Mouse (Mus musculus): ENCODE measurements around the gene 1700029H14Rik. TPM values are rescaled to one million over a fixed set of nuclear protein-coding genes. Genes with fewer than 3 reads are reported as not detected.

1700029H14Rik gene
- polyA plus RNA-seq, 1 experiment from 2014 or later: not detected

- Histone ChIP-seq H3K4me1 (no peaks in the 10 kb centered on the region), H3K4me3 (no peak overlapping the region), H3K9me3 (no peaks in the 10 kb centered on the region), H3K27me3 (ENCODE audit: poor library complexity, severe bottlenecking) (no peaks in the 10 kb centered on the region), H3K36me3 (replicated peaks) (no peaks in the 10 kb centered on the region), H3K27ac (no peak overlapping the region)
- no peak for DNase-seq (ENCODE audit: extremely low spot score, low spot score)
- 84% methylated on average over 6 of the region's 6 CpGs for WGBS
Observed at GRCm38 (mm10) chr8:13538821-13539220, 23.4 kb downstream of the 1700029H14Rik start.

GRCm38 (mm10) chr8:13537102-13537501 lies 25.2 kb downstream of the 1700029H14Rik start:
- H3K4me3 ChIP-seq: no peak overlapping the region
- H3K9me3 ChIP-seq: no peaks in the 10 kb centered on the region
- H3K36me3 ChIP-seq (replicated peaks): no peaks in the 10 kb centered on the region
- no peaks in the 10 kb centered on the region for H3K27me3 ChIP-seq (ENCODE audit: poor library complexity, severe bottlenecking)
- H3K4me1 ChIP-seq: no peaks in the 10 kb centered on the region
- 59% methylated on average over 2 of the region's 2 CpGs for WGBS
- DNase-seq (ENCODE audit: extremely low spot score, low spot score): no peak
- no peak overlapping the region for H3K27ac ChIP-seq

GRCm38 (mm10) chr8:13533123-13533522 lies 29.1 kb downstream of the 1700029H14Rik start:
- 0 out of 2 replicates have a peak, but pooled peaks cover 9% of the 10 kb centered on the region for H3K4me1 ChIP-seq
- WGBS: 91% methylated on average over 8 of the region's 8 CpGs
- H3K36me3 ChIP-seq (replicated peaks): no peaks in the 10 kb centered on the region
- no peaks in the 10 kb centered on the region for H3K27me3 ChIP-seq (ENCODE audit: poor library complexity, severe bottlenecking)
- no peak overlapping the region for H3K4me3 ChIP-seq
- no peak for DNase-seq (ENCODE audit: extremely low spot score, low spot score)
- H3K27ac ChIP-seq: no peak overlapping the region
- no peaks in the 10 kb centered on the region for H3K9me3 ChIP-seq

- H3K36me3 ChIP-seq (replicated peaks): no peaks in the 10 kb centered on the region
- H3K27ac ChIP-seq: no peak overlapping the region
- no peak for DNase-seq (ENCODE audit: extremely low spot score, low spot score)
- H3K4me3 ChIP-seq: no peak overlapping the region
- 87% methylated on average over 9 of the region's 9 CpGs for WGBS
- H3K4me1 ChIP-seq: 0 out of 2 replicates have a peak, but pooled peaks cover 9% of the 10 kb centered on the region
- H3K9me3 ChIP-seq: peaks cover 10% of the 10 kb centered on the region
- H3K27me3 ChIP-seq (ENCODE audit: poor library complexity, severe bottlenecking): no peaks in the 10 kb centered on the region
Observed at GRCm38 (mm10) chr8:13531602-13532171, 30.6 kb downstream of the 1700029H14Rik start.

- WGBS: 83% methylated on average over 5 of the region's 5 CpGs
- 0 out of 2 replicates have a peak, but pooled peaks cover 9% of the 10 kb centered on the region for H3K4me1 ChIP-seq
- no peak overlapping the region for H3K27ac ChIP-seq
- H3K9me3 ChIP-seq: peaks cover 10% of the 10 kb centered on the region
- DNase-seq (ENCODE audit: extremely low spot score, low spot score): no peak
- no peak overlapping the region for H3K4me3 ChIP-seq
- no peaks in the 10 kb centered on the region for H3K36me3 ChIP-seq (replicated peaks)
- H3K27me3 ChIP-seq (ENCODE audit: poor library complexity, severe bottlenecking): no peaks in the 10 kb centered on the region
Observed at GRCm38 (mm10) chr8:13530941-13531340, 31.3 kb downstream of the 1700029H14Rik start.

GRCm38 (mm10) chr8:13530401-13530800 lies 31.9 kb downstream of the 1700029H14Rik start:
- no peak for DNase-seq (ENCODE audit: extremely low spot score, low spot score)
- Histone ChIP-seq H3K9me3 (peaks cover 10% of the 10 kb centered on the region), H3K4me3 (no peak overlapping the region), H3K36me3 (replicated peaks) (no peaks in the 10 kb centered on the region), H3K27me3 (ENCODE audit: poor library complexity, severe bottlenecking) (no peaks in the 10 kb centered on the region), H3K4me1 (0 out of 2 replicates have a peak, but pooled peaks cover 9% of the 10 kb centered on the region), H3K27ac (no peak overlapping the region)
- WGBS: 90% methylated on average over 3 of the region's 3 CpGs

GRCm38 (mm10) chr8:13529891-13530316 lies 32.4 kb downstream of the 1700029H14Rik start:
- no peaks in the 10 kb centered on the region for H3K27me3 ChIP-seq (ENCODE audit: poor library complexity, severe bottlenecking)
- H3K4me1 ChIP-seq: 0 out of 2 replicates have a peak, but pooled peaks cover 9% of the 10 kb centered on the region
- no peak overlapping the region for H3K27ac ChIP-seq
- no peak for DNase-seq (ENCODE audit: extremely low spot score, low spot score)
- no peaks in the 10 kb centered on the region for H3K36me3 ChIP-seq (replicated peaks)
- H3K4me3 ChIP-seq: no peak overlapping the region
- 77% methylated on average over 7 of the region's 7 CpGs for WGBS
- peaks cover 10% of the 10 kb centered on the region for H3K9me3 ChIP-seq

GRCm38 (mm10) chr8:13529011-13529840 lies 33.0 kb downstream of the 1700029H14Rik start:
- H3K27me3 ChIP-seq (ENCODE audit: poor library complexity, severe bottlenecking): no peaks in the 10 kb centered on the region
- no peak overlapping the region for H3K4me3 ChIP-seq
- H3K27ac ChIP-seq: no peak overlapping the region
- WGBS: 73% methylated on average over 15 of the region's 15 CpGs
- H3K36me3 ChIP-seq (replicated peaks): no peaks in the 10 kb centered on the region
- H3K9me3 ChIP-seq: peaks cover 10% of the 10 kb centered on the region
- 0 out of 2 replicates have a peak, but pooled peaks cover 9% of the 10 kb centered on the region for H3K4me1 ChIP-seq
- DNase-seq (ENCODE audit: extremely low spot score, low spot score): no peak

GRCm38 (mm10) chr8:13521392-13521791 lies 40.9 kb downstream of the 1700029H14Rik start:
- no peak for DNase-seq (ENCODE audit: extremely low spot score, low spot score)
- Histone ChIP-seq H3K4me1 (no peaks in the 10 kb centered on the region), H3K27me3 (ENCODE audit: poor library complexity, severe bottlenecking) (no peaks in the 10 kb centered on the region), H3K36me3 (replicated peaks) (no peaks in the 10 kb centered on the region), H3K9me3 (no peaks in the 10 kb centered on the region), H3K4me3 (no peak overlapping the region), H3K27ac (no peak overlapping the region)
- 86% methylated on average over 7 of the region's 7 CpGs for WGBS

GRCm38 (mm10) chr8:13520349-13520748 lies 41.9 kb downstream of the 1700029H14Rik start:
- no peak for DNase-seq (ENCODE audit: extremely low spot score, low spot score)
- Histone ChIP-seq H3K27ac (no peak overlapping the region), H3K4me1 (no peaks in the 10 kb centered on the region), H3K9me3 (no peaks in the 10 kb centered on the region), H3K4me3 (no peak overlapping the region), H3K27me3 (ENCODE audit: poor library complexity, severe bottlenecking) (no peaks in the 10 kb centered on the region), H3K36me3 (replicated peaks) (no peaks in the 10 kb centered on the region)
- 72% methylated on average over 6 of the region's 6 CpGs for WGBS

- no peak for DNase-seq (ENCODE audit: extremely low spot score, low spot score)
- Histone ChIP-seq H3K4me1 (no peaks in the 10 kb centered on the region), H3K27me3 (ENCODE audit: poor library complexity, severe bottlenecking) (no peaks in the 10 kb centered on the region), H3K9me3 (no peaks in the 10 kb centered on the region), H3K4me3 (no peak overlapping the region), H3K27ac (no peak overlapping the region), H3K36me3 (replicated peaks) (no peaks in the 10 kb centered on the region)
- WGBS: 90% methylated on average over 9 of the region's 9 CpGs
Observed at GRCm38 (mm10) chr8:13519503-13519902, 42.8 kb downstream of the 1700029H14Rik start.

GRCm38 (mm10) chr8:13517284-13517781 lies 44.9 kb downstream of the 1700029H14Rik start:
- 90% methylated on average over 6 of the region's 6 CpGs for WGBS
- Histone ChIP-seq H3K27ac (no peak overlapping the region), H3K9me3 (no peaks in the 10 kb centered on the region), H3K27me3 (ENCODE audit: poor library complexity, severe bottlenecking) (no peaks in the 10 kb centered on the region), H3K4me3 (no peak overlapping the region), H3K4me1 (no peaks in the 10 kb centered on the region), H3K36me3 (replicated peaks) (no peaks in the 10 kb centered on the region)
- DNase-seq (ENCODE audit: extremely low spot score, low spot score): no peak

- Histone ChIP-seq H3K27me3 (ENCODE audit: poor library complexity, severe bottlenecking) (no peaks in the 10 kb centered on the region), H3K27ac (no peak overlapping the region), H3K4me3 (no peak overlapping the region), H3K4me1 (no peaks in the 10 kb centered on the region), H3K36me3 (replicated peaks) (no peaks in the 10 kb centered on the region), H3K9me3 (no peaks in the 10 kb centered on the region)
- 88% methylated on average over 5 of the region's 5 CpGs for WGBS
- no peak for DNase-seq (ENCODE audit: extremely low spot score, low spot score)
Observed at GRCm38 (mm10) chr8:13516728-13517127, 45.5 kb downstream of the 1700029H14Rik start.

Data from forebrain, embryonic 10.5 days (tissue).